ENCODE assay signal across 24 mouse cellular contexts in the genomic region with DNA sequence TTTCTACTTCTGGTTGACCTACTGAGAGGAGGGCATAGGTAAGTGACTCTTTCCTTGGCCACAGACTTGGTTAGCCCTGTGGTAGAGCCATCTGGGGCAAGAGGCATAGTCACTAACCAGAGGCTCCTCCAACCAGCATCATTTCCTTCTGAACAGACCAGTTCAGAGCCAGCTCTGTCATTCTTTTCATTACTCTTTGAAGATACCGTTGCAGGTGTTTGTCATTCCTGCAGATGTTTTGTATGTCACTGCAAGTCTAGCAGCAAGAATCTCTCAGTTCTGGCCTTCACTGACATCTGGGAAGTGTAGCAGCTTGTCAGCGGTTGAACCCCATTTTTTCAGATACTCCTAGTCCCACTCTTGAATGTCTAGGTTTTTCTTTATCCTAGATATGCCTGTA. TPM values are rescaled to one million over a fixed set of nuclear protein-coding genes. Genes with fewer than 3 reads are reported as not detected.
A peak's percentile ranks its signal among the peaks of the same experiment; 100 is the strongest.
DNase-seq lines count a peak whose midpoint lies in the region; ATAC-seq lines count a peak whose summit lies in the region.
"Had no signal": no experiment of that assay in that cellular context is flagged by ENCODE, and none has a peak within 500 bp of the region (broad histone marks: within the 10 kb centered on the region; RNA-seq: fewer than 3 reads in every experiment).

No protein-coding gene starts in this region.

- no peaks in the 10 kb centered on the region for H3K27me3 ChIP-seq in liver, embryonic 12.5 days (replicated peaks)
- H3K27me3 ChIP-seq in forebrain, embryonic 13.5 days, result no peaks in the 10 kb centered on the region
- no peaks in the 10 kb centered on the region for H3K27me3 ChIP-seq in midbrain, embryonic 15.5 days (replicated peaks)
- H3K27me3 ChIP-seq: embryonic facial prominence, embryonic 13.5 days; embryonic facial prominence, embryonic 15.5 days; forebrain, embryonic 12.5 days; forebrain, embryonic 15.5 days had no signal

- peaks cover 50% of the 10 kb centered on the region for H3K4me1 ChIP-seq in liver, embryonic 12.5 days
- peaks cover 30% of the 10 kb centered on the region for H3K4me1 ChIP-seq in forebrain, embryonic 13.5 days
- H3K4me1 ChIP-seq in midbrain, embryonic 15.5 days, result peaks cover 31% of the 10 kb centered on the region

- H3K4me2 ChIP-seq in liver, embryonic 12.5 days, result no peak overlapping the region
- no peak overlapping the region for H3K4me2 ChIP-seq in forebrain, embryonic 13.5 days
- H3K4me2 ChIP-seq in midbrain, embryonic 15.5 days, result no peak overlapping the region
- H3K4me2 ChIP-seq: embryonic facial prominence, embryonic 13.5 days; embryonic facial prominence, embryonic 15.5 days; forebrain, embryonic 12.5 days; forebrain, embryonic 15.5 days had no signal

- DNase-seq in liver, result no peak
- peak; percentile 83 for DNase-seq in thymus, postnatal 0 days (ENCODE audit: low spot score)
- DNase-seq in thymus, postnatal 14 days, result peak; percentile 54
- DNase-seq in thymus, postnatal 4 days, result peak; percentile 33
- DNase-seq in urinary bladder, postnatal 10 days (ENCODE audit: low spot score), result no peak
- DNase-seq: adrenal gland, adult 2 months; adrenal gland, postnatal 10 days; adrenal gland, postnatal 25 days; cerebellum, adult 11 months; cerebellum, adult 18-20 months; cerebellum, adult 8-10 months; cerebellum, adult 9-11 months; cerebellum, postnatal 14 days; cerebellum, postnatal 36 days; embryo, embryonic 11 days had no signal

- ATAC-seq in liver, embryonic 12.5 days, result no peak
- no peak for ATAC-seq in forebrain, embryonic 13.5 days
- ATAC-seq in midbrain, embryonic 15.5 days (replicated peaks), result no peak
- ATAC-seq: forebrain, embryonic 15.5 days had no signal

- 84% methylated on average over 2 of the region's 2 CpGs for WGBS in liver, embryonic 12.5 days (ENCODE audit: insufficient replicate concordance)
- 92% methylated on average over 2 of the region's 2 CpGs for WGBS in forebrain, embryonic 13.5 days
- WGBS in midbrain, embryonic 15.5 days, result 93% methylated on average over 2 of the region's 2 CpGs

- H3K9me3 ChIP-seq in liver, embryonic 12.5 days (replicated peaks), result no peaks in the 10 kb centered on the region
- no peaks in the 10 kb centered on the region for H3K9me3 ChIP-seq in forebrain, embryonic 13.5 days (replicated peaks)
- no peaks in the 10 kb centered on the region for H3K9me3 ChIP-seq in midbrain, embryonic 15.5 days
- H3K9me3 ChIP-seq: embryonic facial prominence, embryonic 13.5 days; embryonic facial prominence, embryonic 15.5 days; forebrain, embryonic 10.5 days; forebrain, embryonic 12.5 days; forebrain, embryonic 15.5 days had no signal

- peaks cover 52% of the 10 kb centered on the region for H3K36me3 ChIP-seq in liver, embryonic 12.5 days
- H3K36me3 ChIP-seq in forebrain, embryonic 13.5 days (ENCODE audit: poor library complexity, severe bottlenecking), result peaks cover 47% of the 10 kb centered on the region
- peaks cover 2% of the 10 kb centered on the region; the same call in 1 of the 2 replicates for H3K36me3 ChIP-seq in midbrain, embryonic 15.5 days (replicated peaks)

- H3K27ac ChIP-seq in liver, embryonic 12.5 days, result 0 out of 2 replicates have a peak overlapping the region, but pooled peaks have one; percentile 17
- H3K27ac ChIP-seq in forebrain, embryonic 13.5 days, result no peak overlapping the region
- H3K27ac ChIP-seq in midbrain, embryonic 15.5 days, result no peak overlapping the region
- H3K27ac ChIP-seq: embryonic facial prominence, embryonic 13.5 days; embryonic facial prominence, embryonic 15.5 days; forebrain, embryonic 10.5 days; forebrain, embryonic 12.5 days; forebrain, embryonic 15.5 days had no signal

- H3K9ac ChIP-seq in liver, embryonic 12.5 days, result no peak overlapping the region
- H3K9ac ChIP-seq in forebrain, embryonic 13.5 days, result no peak overlapping the region
- H3K9ac ChIP-seq in midbrain, embryonic 15.5 days, result no peak overlapping the region
- H3K9ac ChIP-seq: embryonic facial prominence, embryonic 13.5 days; embryonic facial prominence, embryonic 15.5 days; forebrain, embryonic 12.5 days; forebrain, embryonic 15.5 days had no signal

- no peak overlapping the region for H3K4me3 ChIP-seq in liver, embryonic 12.5 days
- H3K4me3 ChIP-seq in forebrain, embryonic 13.5 days, result no peak overlapping the region
- no peak overlapping the region for H3K4me3 ChIP-seq in midbrain, embryonic 15.5 days
- H3K4me3 ChIP-seq: embryonic facial prominence, embryonic 13.5 days; embryonic facial prominence, embryonic 15.5 days; erythroblast, embryonic 14.5 days; forebrain, embryonic 10.5 days; forebrain, embryonic 12.5 days; forebrain, embryonic 15.5 days had no signal

RNA-seq across cellular contexts. Expression of a gene that starts 3.4 kb away (rescaled TPM):
- polyA plus RNA-seq in liver, embryonic 12.5 days (2016; fragmentation: Nextera tagmentation; extraction: Ambion mirVana), result 16.5 and 17.6 TPM in 2 replicates
- 26.6 and 27.5 TPM in 2 replicates for polyA plus RNA-seq in thymus, postnatal 0 days (2015; fragmentation: Nextera tagmentation; extraction: Ambion mirVana)
- polyA plus RNA-seq in forebrain, embryonic 13.5 days (2015; fragmentation: Nextera tagmentation; extraction: Ambion mirVana), result 29.1 and 31.6 TPM in 2 replicates
- 17.7 and 19.0 TPM in 2 replicates for polyA plus RNA-seq in midbrain, embryonic 15.5 days (2015; fragmentation: Nextera tagmentation; extraction: Ambion mirVana)

RNA-seq across cellular contexts. Expression of a gene that starts 20.9 kb away (rescaled TPM):
- polyA plus RNA-seq in liver, embryonic 12.5 days (2016; fragmentation: Nextera tagmentation; extraction: Ambion mirVana), result 8.2 and 8.9 TPM in 2 replicates
- polyA plus RNA-seq in thymus, postnatal 0 days (2015; fragmentation: Nextera tagmentation; extraction: Ambion mirVana), result 19.6 and 25.1 TPM in 2 replicates
- 30.5 TPM in 2 replicates for polyA plus RNA-seq in forebrain, embryonic 13.5 days (2015; fragmentation: Nextera tagmentation; extraction: Ambion mirVana)
- 20.8 and 21.1 TPM in 2 replicates for polyA plus RNA-seq in midbrain, embryonic 15.5 days (2015; fragmentation: Nextera tagmentation; extraction: Ambion mirVana)

Comparison
In these comparisons a context has a peak if more than half of its experiments do, and no peak if none do; other contexts are left out.
1. DNase-seq: peak in thymus, postnatal 0 days (single experiment), thymus, postnatal 14 days (single experiment) and thymus, postnatal 4 days (single experiment); none in liver (single experiment) and urinary bladder, postnatal 10 days (single experiment).